14 mouse cellular contexts compared by ENCODE assay signal in the genomic region with DNA sequence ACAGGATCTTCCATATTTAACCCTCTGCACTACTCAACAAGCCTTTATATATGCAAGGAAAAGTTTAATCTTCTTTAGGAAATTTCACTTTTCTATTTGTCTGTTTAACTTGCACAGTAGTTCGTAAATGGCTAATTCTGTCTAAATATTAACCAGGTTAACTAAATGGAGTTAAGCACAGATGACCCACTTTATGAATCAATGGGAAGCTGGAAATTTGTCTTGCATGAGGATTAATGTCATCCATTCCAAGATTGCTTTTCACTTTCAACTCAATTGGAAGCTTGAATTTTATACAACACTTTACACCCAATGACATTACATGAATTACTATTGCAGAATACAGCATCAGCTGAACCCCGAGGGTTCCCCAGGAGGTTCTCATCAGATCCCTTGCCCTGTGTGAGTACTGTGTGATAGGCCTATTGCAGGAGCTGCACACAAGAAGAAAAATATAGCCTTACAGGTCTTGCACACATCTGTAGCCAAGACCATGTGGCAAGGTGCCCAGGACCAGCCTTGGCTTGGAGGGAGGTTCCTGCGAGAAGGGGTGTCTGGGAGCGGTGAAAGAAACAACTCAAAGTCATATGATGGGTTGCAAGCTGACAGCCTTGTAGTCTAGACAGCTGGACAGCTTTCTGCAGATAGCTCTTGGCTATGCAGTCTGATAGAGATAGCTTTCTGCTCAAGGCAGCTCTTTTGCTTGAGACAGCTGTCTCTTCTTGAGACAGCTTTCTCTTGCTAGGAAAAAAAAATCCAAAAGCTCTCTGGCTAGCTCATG. TPM values are rescaled to one million over a fixed set of nuclear protein-coding genes. Genes with fewer than 3 reads are reported as not detected.
A peak's percentile ranks its signal among the peaks of the same experiment; 100 is the strongest.
DNase-seq lines count a peak whose midpoint lies in the region; ATAC-seq and TF ChIP-seq lines count a peak whose summit lies in the region.
"Had no signal": no experiment of that assay in that cellular context is flagged by ENCODE, and none has a peak within 500 bp of the region (broad histone marks: within the 10 kb centered on the region; RNA-seq: fewer than 3 reads in every experiment).

No protein-coding gene starts in this region.

- no peaks in the 10 kb centered on the region for H3K4me1 ChIP-seq in lung, embryonic 14.5 days (ENCODE audit: insufficient read depth)
- H3K4me1 ChIP-seq in lung, adult 2 months (ENCODE audit: control insufficient read depth, insufficient read depth, low read length), result no peaks in the 10 kb centered on the region
- H3K4me1 ChIP-seq in stomach, postnatal 0 days (replicated peaks; ENCODE audit: control insufficient read depth, insufficient read depth), result no peaks in the 10 kb centered on the region
- H3K4me1 ChIP-seq: embryonic facial prominence, embryonic 13.5 days had no signal

- intact Hi-C loops in gastrocnemius, adult 2 months (cut with DNase I), result no loop called here

- no peak overlapping the region for H3K4me2 ChIP-seq in lung, embryonic 14.5 days
- no peak overlapping the region for H3K4me2 ChIP-seq in stomach, postnatal 0 days (replicated peaks; ENCODE audit: low read depth)
- H3K4me2 ChIP-seq: embryonic facial prominence, embryonic 13.5 days had no signal

- ATAC-seq in lung, embryonic 14.5 days (ENCODE audit: insufficient read depth), result peak; percentile 83
- no peak for ATAC-seq in stomach, postnatal 0 days (ENCODE audit: low FRiP score, low TSS enrichment)
- ATAC-seq: hindbrain, embryonic 16.5 days had no signal

- no peaks in the 10 kb centered on the region for H3K27me3 ChIP-seq in lung, embryonic 14.5 days (ENCODE audit: insufficient read depth, low read length)
- no peaks in the 10 kb centered on the region for H3K27me3 ChIP-seq in stomach, postnatal 0 days (ENCODE audit: control insufficient read depth, insufficient read depth, low read length)
- H3K27me3 ChIP-seq: embryonic facial prominence, embryonic 13.5 days had no signal

- DNase-seq in gastrocnemius, adult 2 months, result peak; percentile 17
- DNase-seq in gastrocnemius, postnatal 4 days (ENCODE audit: low spot score in 2 of 2), result no peak
- peak; percentile 70 for DNase-seq in lung, embryonic 14.5 days
- DNase-seq in lung, adult 2 months, result no peak
- peak; percentile 58 for DNase-seq in heart, postnatal 4 days
- peak; percentile 25 for DNase-seq in stomach, postnatal 0 days (ENCODE audit: low spot score)
- DNase-seq in layer of hippocampus, adult 18-20 months (ENCODE audit: low spot score in 2 of 2), result no peak
- DNase-seq in cerebellum, adult 8-10 months, result no peak
- DNase-seq: cerebellum, adult 11-12 months had no signal

- no peak overlapping the region for H3K27ac ChIP-seq in gastrocnemius, adult 2 months
- no peak overlapping the region for H3K27ac ChIP-seq in lung, embryonic 14.5 days (ENCODE audit: low read depth)
- no peak overlapping the region for H3K27ac ChIP-seq in stomach, postnatal 0 days (replicated peaks)
- H3K27ac ChIP-seq: embryonic facial prominence, embryonic 13.5 days; layer of hippocampus, adult 2 months had no signal

- TF ChIP-seq POLR2A in lung, adult 2 months (IDR thresholded peaks at IDR 0.05; ENCODE audit: borderline replicate concordance, extremely low read depth, low read depth, low read length), result no peak

- H3K9me3 ChIP-seq in lung, embryonic 14.5 days (ENCODE audit: low read depth, low read length), result no peaks in the 10 kb centered on the region
- H3K9me3 ChIP-seq in stomach, postnatal 0 days (ENCODE audit: control insufficient read depth, low read length), result no peaks in the 10 kb centered on the region

- no peaks in the 10 kb centered on the region for H3K36me3 ChIP-seq in lung, embryonic 14.5 days (ENCODE audit: insufficient read depth)
- H3K36me3 ChIP-seq in stomach, postnatal 0 days (ENCODE audit: control insufficient read depth, insufficient read depth, low read length), result no peaks in the 10 kb centered on the region
- H3K36me3 ChIP-seq: embryonic facial prominence, embryonic 13.5 days had no signal

- 58% methylated on average over 4 of the region's 4 CpGs for WGBS in lung, embryonic 14.5 days
- WGBS in lung, adult 2 months, result 62% methylated on average over 4 of the region's 4 CpGs
- 52% methylated on average over 4 of the region's 4 CpGs for WGBS in stomach, postnatal 0 days

- no peak overlapping the region for H3K4me3 ChIP-seq in gastrocnemius, adult 2 months
- H3K4me3 ChIP-seq in lung, embryonic 14.5 days (ENCODE audit: low read depth, low read length), result no peak overlapping the region
- no peak overlapping the region for H3K4me3 ChIP-seq in lung, adult 2 months (replicated peaks; ENCODE audit: extremely low read depth, low read depth, low read length)
- no peak overlapping the region for H3K4me3 ChIP-seq in stomach, postnatal 0 days (ENCODE audit: low read depth, low read length)
- H3K4me3 ChIP-seq: embryonic facial prominence, embryonic 13.5 days; layer of hippocampus, adult 2 months had no signal

- TF ChIP-seq EP300 in stomach, postnatal 0 days (optimal IDR thresholded peaks at IDR 0.05), result no peak

- no peak for TF ChIP-seq CTCF in gastrocnemius, adult 2 months (IDR thresholded peaks at IDR 0.05)
- TF ChIP-seq CTCF in lung, embryonic 14.5 days (IDR thresholded peaks at IDR 0.05; ENCODE audit: low read depth), result no peak
- no peak for TF ChIP-seq CTCF in lung, adult 2 months (IDR thresholded peaks at IDR 0.05; ENCODE audit: insufficient read depth, low read length)
- TF ChIP-seq CTCF in stomach, postnatal 0 days (IDR thresholded peaks at IDR 0.05; ENCODE audit: low read depth), result no peak

- H3K9ac ChIP-seq in lung, embryonic 14.5 days, result no peak overlapping the region
- H3K9ac ChIP-seq in stomach, postnatal 0 days (ENCODE audit: low read length), result no peak overlapping the region
- H3K9ac ChIP-seq: embryonic facial prominence, embryonic 13.5 days had no signal

RNA-seq across cellular contexts. Expression of gene F11, which starts 6.0 kb away (rescaled TPM):
- total RNA-seq in gastrocnemius, adult 2 months (2021), result not detected
- under 1 TPM in 1 of 2 experiments, not detected in 1; 0.34 TPM for total RNA-seq in gastrocnemius, postnatal 4 days (2021)
- polyA plus RNA-seq in lung, embryonic 14.5 days (2014; fragmentation: Nextera tagmentation; extraction: Ambion mirVana), result not detected in 2 replicates
- polyA plus RNA-seq in lung, adult 2 months (2012; rRNA removed), result 0.05 and 0.29 TPM in 2 replicates
- total RNA-seq in heart, postnatal 4 days (2021), result not detected
- 0.05 TPM in 2 replicates for polyA plus RNA-seq in stomach, postnatal 0 days (2015; fragmentation: Nextera tagmentation; extraction: Ambion mirVana)
- total RNA-seq in layer of hippocampus, adult 18-20 months (2021), result not detected
- total RNA-seq: layer of hippocampus, adult 2 months; midbrain, postnatal 0 days had no signal
- polyA plus RNA-seq: embryonic facial prominence, embryonic 13.5 days; hindbrain, embryonic 16.5 days; limb, embryonic 11.5 days; midbrain, postnatal 0 days had no signal

RNA-seq across cellular contexts. Expression of gene Klkb1, which starts 26.9 kb away (rescaled TPM):
- not detected for total RNA-seq in gastrocnemius, adult 2 months (2021)
- total RNA-seq in gastrocnemius, postnatal 4 days (2021), result under 1 TPM in 1 of 2 experiments, not detected in 1; 0.23 TPM
- polyA plus RNA-seq in lung, embryonic 14.5 days (2014; fragmentation: Nextera tagmentation; extraction: Ambion mirVana), result not detected in 2 replicates
- 0.16 and 0.19 TPM in 2 replicates for polyA plus RNA-seq in lung, adult 2 months (2012; rRNA removed)
- total RNA-seq in heart, postnatal 4 days (2021), result not detected
- 0.02 and 0.13 TPM in 2 replicates for polyA plus RNA-seq in stomach, postnatal 0 days (2015; fragmentation: Nextera tagmentation; extraction: Ambion mirVana)
- total RNA-seq in layer of hippocampus, adult 18-20 months (2021), result not detected
- total RNA-seq: layer of hippocampus, adult 2 months had no signal
- polyA plus RNA-seq: limb, embryonic 11.5 days had no signal

RNA-seq across cellular contexts. Expression of gene Gm45753, which starts 40.5 kb away (rescaled TPM):
- total RNA-seq in gastrocnemius, adult 2 months (2021), result not detected
- total RNA-seq in gastrocnemius, postnatal 4 days (2021), result not detected
- polyA plus RNA-seq in lung, embryonic 14.5 days (2014; fragmentation: Nextera tagmentation; extraction: Ambion mirVana), result not detected in 2 replicates
- 0.11 TPM in 1 of 2 replicates, not detected in the other for polyA plus RNA-seq in lung, adult 2 months (2012; rRNA removed)
- total RNA-seq in heart, postnatal 4 days (2021), result not detected
- polyA plus RNA-seq in stomach, postnatal 0 days (2015; fragmentation: Nextera tagmentation; extraction: Ambion mirVana), result 0.06 and 0.08 TPM in 2 replicates
- total RNA-seq in layer of hippocampus, adult 18-20 months (2021), result not detected
- total RNA-seq: layer of hippocampus, adult 2 months; midbrain, postnatal 0 days had no signal
- polyA plus RNA-seq: embryonic facial prominence, embryonic 13.5 days; hindbrain, embryonic 16.5 days; limb, embryonic 11.5 days; midbrain, postnatal 0 days had no signal

Comparison
In these comparisons a context has a peak if more than half of its experiments do, and no peak if none do; other contexts are left out.
1. DNase-seq: peak in gastrocnemius, adult 2 months (single experiment), lung, embryonic 14.5 days (single experiment), heart, postnatal 4 days (single experiment) and stomach, postnatal 0 days (single experiment); none in gastrocnemius, postnatal 4 days (0 of 2), lung, adult 2 months (single experiment), layer of hippocampus, adult 18-20 months (0 of 2) and cerebellum, adult 8-10 months (single experiment).